Mouse (Mus musculus): Measurements from ENCODE around the gene Smtn. TPM values are rescaled to one million over a fixed set of nuclear protein-coding genes. Genes with fewer than 3 reads are reported as not detected.

Gene Smtn
- total RNA-seq, 1 experiment from 2014 or later = 3.1 TPM

DNA sequence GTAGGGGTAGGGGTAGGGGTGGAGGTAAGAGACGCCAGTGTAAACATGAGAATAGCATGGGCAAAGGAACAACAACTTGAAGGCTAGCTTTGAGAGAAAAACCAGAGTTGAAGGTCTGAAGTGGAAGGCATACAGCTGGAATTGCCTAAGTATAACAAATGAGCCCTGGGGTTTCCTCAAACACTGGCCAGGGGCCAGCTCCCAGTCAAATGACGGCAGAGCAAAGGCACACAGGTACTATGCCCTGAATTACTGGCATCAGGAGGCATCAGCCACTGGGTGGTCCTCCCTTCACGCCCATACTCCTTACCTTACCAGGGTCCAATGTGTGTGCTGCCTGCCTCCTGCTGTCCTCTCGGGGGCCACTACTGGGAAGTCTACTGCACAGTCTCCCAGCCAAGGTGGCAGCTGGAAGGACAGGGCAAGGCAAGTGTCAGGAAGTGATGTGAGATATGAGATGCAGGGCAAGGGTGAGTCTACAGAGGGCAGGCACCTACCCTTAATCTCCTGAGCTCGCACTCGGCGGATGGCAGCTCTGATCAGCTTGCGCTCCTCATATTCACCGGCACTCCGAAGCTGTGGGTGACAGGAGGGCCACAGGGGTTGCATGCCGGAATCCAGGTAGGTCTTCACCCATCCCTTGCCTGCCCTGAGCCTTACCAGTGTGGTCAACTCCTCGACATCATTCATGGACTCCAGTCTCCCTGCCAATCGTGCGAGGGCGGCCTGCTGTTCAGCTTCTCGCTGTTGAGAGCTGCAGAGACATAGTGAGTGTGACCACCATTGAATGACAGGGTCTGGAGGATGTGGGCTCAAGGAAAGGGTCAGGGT, 8.1 kb downstream of the Smtn start:
- ATAC-seq (ENCODE audit: extremely low read depth, insufficient number of reproducible peaks, low FRiP score, poor library complexity, severe bottlenecking) = no peak

DNA sequence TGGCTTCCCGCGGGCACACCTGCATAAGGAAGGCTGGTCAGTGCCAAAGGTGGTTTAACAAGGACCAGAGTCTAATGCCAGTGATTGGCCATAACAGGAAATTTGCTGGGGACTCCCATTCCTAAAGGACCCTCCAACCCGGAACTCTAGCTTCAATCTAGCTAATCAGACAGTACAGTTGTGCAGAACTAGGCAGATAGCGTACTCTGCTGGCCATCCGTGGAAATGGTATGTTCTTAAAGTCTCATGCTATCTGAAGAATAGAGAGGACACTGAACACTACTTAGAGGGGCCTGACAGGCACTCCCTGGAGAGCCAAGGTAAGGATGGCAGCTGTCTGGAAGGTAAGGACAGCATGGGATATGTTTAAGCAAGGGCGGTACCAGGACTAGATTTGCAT, 8.8 kb downstream of the Smtn start:
- no peak for ATAC-seq (ENCODE audit: extremely low read depth, insufficient number of reproducible peaks, low FRiP score, poor library complexity, severe bottlenecking)

DNA sequence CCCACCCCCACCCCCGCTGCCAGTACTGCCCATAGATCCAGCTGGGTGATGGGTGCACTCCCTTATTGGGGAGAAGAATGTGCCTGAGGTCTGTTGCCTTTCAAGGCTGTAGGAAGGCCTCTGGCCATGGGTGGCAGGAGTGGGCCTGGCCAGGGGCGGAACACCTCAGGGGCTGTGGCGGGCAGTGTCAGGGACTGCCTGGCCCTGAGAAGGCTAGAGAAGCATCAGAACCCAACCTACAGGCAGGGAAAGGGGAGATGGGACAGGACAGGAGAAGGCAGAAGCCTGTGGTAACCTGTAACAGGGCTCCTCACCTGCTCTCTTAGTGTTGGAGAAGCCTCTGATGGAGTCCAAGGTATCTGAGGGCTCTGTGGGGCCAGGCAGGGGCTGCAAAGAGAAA, 9.7 kb downstream of the Smtn start:
- no peak for ATAC-seq (ENCODE audit: extremely low read depth, insufficient number of reproducible peaks, low FRiP score, poor library complexity, severe bottlenecking)

DNA sequence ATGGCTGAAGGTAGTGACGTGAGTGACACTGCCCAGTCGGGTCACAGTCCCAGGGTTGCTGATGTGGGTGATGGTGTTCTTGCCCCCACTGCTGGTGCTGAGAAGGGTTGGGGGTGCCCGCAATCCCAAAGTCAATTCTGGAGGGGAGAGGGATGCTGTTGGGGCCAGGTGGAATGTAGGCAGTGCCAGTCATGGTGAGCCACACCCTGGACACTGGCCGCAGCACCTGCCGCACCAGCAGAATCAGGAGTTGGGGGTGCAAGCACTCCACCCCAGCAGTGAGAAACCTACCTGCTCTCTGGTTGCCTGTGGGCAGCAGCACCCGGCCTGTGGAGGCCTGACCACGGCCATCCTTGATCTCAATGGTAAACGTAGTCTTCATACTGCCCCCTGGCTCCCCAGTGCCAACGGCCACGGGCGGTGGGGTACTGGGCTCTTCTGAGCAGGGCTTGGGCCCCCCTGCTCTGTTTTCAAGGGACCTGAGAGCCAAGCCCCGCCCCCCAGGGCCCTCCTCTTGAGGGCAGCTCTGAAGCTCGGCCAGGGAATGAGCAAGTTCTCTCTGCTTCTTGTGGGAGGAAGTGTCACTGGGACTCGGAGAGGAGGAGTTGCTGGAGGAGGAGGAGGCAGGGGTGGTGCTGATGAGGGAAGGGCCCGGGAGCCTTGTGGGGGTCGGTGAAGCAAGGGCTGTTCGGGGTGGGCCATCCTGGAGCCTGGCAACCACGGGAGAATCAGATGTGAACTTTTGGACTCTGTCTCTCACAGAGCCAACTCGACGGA, 10.7 kb downstream of the Smtn start:
- no peak for ATAC-seq (ENCODE audit: extremely low read depth, insufficient number of reproducible peaks, low FRiP score, poor library complexity, severe bottlenecking)

DNA sequence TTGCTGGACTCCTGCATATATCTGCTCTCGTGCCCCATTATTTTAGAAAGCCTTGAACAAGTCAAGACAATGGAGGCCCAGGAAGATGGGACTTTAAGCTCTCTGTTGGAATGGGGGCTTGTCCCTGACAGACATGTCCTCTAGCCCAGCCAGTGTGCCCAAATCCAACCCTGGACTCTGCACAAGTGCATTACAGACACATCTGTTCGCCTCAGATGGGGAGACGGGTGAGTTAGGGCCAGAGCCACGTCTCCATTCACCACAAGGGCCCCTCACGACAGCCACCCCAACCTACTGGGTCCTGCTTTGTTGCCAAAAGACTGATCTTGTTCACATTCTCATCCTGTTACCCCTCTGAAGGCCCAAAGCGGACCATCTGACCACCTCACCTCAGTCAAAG, 12.2 kb downstream of the Smtn start:
- ATAC-seq (ENCODE audit: extremely low read depth, insufficient number of reproducible peaks, low FRiP score, poor library complexity, severe bottlenecking) = no peak

DNA sequence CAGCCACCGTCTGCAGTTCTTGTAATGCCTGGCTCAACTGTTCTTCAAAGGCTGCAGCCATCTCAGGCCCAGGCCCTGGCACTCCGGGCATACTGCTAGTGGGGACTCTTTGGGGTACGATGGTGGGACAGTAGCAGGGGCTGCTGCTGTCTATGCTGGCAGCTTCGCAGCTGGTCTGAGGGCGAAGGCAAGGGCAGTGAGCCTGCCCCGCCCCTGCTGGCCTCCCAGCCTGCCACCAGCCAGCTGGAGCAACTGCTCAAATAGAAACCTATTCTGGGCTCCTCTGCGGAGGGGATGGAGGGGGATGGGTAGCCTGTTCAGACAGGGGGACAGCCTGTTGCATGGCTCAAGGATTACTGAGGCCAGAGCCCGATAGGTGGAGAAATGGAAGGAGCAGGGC, 12.6 kb downstream of the Smtn start:
- ATAC-seq (ENCODE audit: extremely low read depth, insufficient number of reproducible peaks, low FRiP score, poor library complexity, severe bottlenecking) = no peak

DNA sequence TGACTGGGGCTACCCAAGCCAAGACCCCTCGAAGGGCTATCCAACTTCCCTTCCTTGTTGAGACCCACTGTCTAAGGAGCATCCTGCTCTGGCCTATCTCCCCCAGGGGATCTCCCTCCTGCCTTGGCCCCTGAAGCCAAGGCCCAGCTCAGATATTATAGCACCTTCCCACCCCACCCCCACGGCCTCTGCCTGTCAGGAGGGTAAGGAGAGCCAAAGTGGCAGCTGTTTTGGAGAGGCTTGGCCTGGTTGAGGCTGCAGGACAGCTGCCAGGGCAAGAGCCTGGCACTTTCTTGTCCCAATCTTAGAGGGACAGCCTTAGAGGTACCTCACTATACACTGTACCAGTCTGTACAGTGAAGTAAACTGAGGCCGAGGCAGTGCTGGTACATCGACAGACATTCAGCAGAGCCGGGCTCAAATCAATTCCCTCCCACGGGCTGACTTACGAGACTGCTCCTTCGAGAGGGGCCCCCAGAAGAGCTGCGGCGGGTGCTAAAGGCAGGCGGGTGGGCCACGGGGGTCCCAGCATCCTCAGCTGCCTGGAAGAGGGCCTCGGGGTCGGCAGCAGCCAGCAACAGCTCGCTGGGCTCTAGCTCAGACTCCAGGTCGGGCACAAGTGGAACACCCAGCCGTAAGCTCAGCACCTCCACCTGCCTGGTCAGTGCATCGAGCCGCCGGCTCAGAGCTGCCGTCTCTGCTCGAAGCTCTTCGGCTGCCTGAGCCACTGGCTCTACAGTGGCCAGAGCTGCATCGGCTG, 13.3 kb downstream of the Smtn start:
- no peak for ATAC-seq (ENCODE audit: extremely low read depth, insufficient number of reproducible peaks, low FRiP score, poor library complexity, severe bottlenecking)

DNA sequence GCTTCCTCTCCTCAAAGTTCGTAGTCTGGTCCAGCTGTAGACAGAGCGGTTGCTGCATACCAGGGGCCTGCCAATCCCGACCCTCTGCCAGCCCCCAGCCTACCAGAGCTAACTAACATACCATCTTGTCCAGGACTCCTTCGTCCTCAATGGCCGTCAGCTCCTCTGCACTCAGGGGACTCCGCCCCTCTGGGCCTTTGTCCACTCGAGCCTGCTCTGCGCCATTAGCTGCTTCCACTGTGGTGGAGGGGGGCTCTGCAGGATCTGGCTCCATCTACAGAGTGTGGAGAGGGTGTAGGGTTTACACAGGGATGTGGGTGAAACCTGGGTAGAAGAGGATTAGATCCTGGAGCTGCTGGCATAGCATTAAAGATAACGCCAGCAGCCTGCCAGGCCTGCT, 14.2 kb downstream of the Smtn start:
- no peak for ATAC-seq (ENCODE audit: extremely low read depth, insufficient number of reproducible peaks, low FRiP score, poor library complexity, severe bottlenecking)

DNA sequence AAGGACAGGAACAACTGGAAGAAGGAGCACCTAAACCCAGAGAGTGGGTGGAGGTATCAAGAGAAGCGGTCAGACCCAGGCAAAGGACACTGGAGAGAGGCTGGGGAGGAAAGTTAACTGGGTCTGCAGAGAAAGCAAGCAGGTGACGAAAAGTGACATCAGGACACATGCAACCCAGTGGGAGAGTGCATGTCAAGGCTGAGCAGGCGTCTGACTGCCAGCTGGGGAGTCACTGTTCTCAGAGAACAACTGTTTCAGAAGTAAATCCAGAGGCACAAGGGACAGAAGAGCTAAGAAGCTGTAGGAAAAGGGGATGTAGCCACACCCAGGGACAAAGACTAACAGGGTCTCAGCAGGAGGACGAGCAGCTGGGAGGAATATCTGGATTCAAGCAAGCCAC, 14.9 kb downstream of the Smtn start:
- no peak for ATAC-seq (ENCODE audit: extremely low read depth, insufficient number of reproducible peaks, low FRiP score, poor library complexity, severe bottlenecking)

DNA sequence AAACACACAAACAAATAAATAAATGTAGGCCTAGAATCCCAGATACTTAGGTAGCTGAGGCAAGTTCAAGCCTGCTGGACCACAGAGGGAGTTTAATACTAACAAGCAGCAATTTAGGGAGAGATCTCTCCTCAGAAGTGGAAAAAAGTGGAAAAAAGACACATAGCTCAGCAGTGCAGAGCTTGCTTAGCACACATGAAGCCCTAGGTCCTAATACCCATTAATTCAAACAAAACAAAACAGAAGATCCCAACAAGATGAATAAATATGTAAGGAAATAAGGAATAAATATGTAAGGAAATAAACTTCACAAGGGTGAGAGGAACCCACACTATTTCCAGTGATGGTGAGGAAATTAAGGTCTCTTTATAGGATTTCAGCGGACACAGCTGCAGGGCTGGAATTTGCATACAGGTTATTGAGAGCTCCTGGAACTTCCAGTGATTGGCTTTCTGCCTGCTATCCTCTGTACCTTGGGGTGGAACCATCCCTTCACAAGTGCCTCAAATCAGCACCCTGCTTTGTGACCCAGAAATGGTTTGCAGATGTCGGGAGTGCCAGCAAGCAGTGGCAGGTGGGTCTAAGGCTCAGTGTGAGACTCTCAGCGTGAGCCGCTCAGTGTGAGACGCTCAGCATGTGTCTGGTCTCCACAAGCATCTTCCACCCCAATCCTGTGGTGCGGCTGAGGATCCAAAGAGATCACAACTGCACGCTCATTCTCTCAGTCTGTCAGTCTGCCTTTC, 16.4 kb downstream of the Smtn start:
- no peak for ATAC-seq (ENCODE audit: extremely low read depth, insufficient number of reproducible peaks, low FRiP score, poor library complexity, severe bottlenecking)

DNA sequence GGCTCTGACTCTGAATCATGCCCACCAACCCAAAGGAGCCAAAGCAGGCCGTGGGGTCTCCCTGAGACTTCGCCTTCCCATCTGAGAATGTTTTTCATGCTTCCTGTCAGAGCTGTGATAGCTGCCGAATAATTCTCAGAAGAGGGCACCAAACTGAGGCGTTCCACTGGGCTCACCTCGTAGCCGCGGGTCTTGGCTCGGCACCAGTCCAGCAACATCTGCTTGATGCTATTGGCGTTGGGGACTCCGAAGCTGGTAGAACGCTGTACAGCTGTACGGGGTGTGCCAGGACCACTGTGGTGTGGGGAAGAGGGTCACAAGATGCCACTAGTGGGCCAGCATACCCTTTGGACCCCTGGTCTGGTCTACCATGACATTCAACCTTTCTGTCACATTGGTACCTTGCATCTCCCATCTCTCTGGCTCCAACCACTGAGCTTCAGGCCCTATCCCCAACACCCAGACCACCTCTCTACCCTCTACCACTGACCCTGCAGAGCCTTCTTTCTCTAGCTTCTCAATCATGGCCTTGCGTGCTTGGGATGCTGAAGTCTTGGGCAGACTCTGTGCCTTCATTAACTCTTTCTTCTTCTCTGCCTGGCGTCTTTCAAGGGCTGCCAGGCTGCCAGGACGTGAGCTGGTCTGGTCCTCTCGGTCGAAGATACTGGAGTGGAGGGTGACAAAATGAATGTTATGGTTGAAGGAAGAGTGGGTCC, 18.0 kb downstream of the Smtn start:
- no peak for ATAC-seq (ENCODE audit: extremely low read depth, insufficient number of reproducible peaks, low FRiP score, poor library complexity, severe bottlenecking)

DNA sequence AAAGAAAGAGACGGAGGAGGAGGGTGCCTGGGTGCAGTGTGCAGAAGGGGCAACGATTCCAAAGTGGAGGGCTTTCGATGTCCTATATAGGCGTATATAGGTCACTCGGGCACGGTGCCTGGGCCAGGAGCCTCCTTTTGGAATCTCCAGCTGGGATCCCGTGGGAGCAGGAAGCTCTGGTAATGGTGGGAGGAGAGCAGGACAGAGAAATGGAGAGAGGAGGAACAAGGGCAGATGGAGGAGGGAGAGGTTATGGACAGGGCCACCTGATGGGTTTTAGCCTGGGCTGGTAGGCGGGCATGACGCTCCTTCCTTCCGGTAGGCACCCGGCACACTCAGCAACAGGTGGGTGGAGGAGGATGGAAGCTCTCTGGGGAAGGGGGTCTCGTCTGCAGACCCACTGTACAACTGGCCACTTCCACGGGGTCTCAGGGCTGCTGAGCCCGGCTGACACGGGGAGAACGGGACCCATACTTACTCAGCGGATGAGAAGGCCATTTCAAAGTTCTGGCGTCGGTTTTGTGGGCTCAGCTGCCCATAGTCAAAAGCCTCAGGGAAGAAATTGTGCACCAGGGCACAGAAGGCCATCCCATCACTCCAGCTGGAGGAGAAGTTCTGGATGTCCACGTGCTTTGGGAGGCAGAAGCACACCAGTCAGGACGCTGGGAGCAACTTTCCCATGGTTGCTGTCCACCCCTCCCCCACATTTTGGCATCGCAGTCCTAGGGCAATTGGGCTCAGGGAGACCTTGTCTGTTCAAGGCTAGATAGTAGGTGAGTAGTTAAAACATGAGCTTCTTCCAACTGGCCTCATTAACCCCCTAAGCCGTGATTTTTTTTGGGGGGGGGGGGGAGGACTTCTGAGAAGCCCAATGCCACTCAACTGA, 18.8 kb downstream of the Smtn start:
- ATAC-seq (ENCODE audit: extremely low read depth, insufficient number of reproducible peaks, low FRiP score, poor library complexity, severe bottlenecking) = no peak

DNA sequence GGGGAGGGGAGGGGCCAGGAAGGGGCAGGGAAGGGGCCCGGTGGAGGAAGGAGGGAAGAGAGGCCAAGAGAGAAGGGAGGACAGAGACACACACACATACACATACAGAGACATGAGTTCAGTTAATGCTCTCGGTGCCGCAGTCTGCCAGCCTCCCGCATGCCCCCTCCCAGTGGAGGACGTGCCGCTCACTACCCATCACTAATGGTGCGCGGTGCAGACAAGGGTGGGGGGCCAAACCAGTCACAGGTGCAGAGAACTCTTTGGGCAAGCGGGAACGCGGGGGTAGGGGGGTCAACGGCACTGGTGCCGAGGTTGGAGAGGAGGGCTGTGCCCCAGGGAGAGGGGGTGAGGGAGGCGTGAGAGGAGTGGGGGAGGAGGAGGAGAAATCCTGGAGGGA, 19.5 kb downstream of the Smtn start:
- no peak for ATAC-seq (ENCODE audit: extremely low read depth, insufficient number of reproducible peaks, low FRiP score, poor library complexity, severe bottlenecking)

DNA sequence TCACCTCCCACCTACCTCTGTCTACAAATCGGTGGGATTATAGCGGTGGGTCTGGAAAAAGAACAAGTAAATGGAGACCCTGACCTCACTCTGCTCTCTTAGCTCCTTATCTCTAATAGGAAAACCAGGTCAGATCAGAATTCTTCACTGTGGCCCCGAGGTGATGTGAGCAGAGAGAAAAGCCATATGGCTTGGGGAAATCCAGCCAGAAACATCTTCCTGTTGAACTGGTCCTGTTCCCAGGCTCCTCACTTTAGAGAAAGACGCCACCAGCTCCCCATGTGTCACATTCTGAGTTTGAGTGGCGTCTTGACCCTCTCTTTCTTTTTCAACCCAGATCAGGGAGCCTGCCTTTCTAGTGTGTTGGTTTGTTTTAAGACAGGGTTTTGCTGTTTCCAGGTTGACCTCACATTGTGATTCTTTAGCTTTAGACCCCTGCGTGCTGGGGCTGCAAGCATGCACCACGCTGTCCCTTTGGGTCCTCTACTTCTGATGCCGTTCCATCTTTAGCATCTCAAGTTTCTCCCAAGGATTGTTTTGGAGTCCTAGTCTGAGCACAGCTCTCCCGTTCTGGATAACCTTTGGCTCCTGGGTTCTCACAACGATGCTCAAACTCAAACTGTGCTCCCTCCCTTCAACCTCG, 20.5 kb downstream of the Smtn start:
- ATAC-seq (ENCODE audit: extremely low read depth, insufficient number of reproducible peaks, low FRiP score, poor library complexity, severe bottlenecking) = no peak

DNA sequence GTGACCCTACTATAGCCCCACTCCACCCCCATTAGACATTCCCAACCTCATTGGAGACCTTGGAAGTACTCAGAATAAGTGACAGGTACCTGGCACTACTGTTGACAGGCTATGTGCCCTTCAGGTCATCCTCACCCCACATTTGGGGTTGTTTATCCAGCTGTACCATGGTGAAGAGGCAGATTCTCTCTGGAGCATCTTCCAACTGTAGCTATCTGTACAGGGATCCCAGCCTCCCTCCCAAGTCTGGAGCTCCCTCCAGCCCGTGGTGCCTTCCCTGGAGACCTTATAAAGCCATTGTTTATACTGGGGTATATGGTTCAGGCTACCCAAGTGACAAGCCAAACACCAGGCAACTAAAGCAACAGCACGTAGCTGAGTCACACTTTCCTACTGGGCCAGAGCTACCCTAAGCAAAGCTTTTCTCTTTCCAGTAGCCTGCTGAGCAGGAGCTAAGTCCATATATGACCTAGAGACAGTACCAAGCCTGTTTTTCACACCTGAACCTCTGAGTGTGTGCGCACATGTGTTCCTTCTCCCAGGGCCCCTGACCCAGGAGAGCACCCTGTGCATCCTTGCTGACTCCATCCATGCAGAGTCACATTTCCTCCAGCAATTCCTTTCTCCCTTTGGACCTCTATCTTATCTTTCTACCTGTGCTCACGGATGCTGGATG, 21.2 kb downstream of the Smtn start:
- no peak for ATAC-seq (ENCODE audit: extremely low read depth, insufficient number of reproducible peaks, low FRiP score, poor library complexity, severe bottlenecking)

DNA sequence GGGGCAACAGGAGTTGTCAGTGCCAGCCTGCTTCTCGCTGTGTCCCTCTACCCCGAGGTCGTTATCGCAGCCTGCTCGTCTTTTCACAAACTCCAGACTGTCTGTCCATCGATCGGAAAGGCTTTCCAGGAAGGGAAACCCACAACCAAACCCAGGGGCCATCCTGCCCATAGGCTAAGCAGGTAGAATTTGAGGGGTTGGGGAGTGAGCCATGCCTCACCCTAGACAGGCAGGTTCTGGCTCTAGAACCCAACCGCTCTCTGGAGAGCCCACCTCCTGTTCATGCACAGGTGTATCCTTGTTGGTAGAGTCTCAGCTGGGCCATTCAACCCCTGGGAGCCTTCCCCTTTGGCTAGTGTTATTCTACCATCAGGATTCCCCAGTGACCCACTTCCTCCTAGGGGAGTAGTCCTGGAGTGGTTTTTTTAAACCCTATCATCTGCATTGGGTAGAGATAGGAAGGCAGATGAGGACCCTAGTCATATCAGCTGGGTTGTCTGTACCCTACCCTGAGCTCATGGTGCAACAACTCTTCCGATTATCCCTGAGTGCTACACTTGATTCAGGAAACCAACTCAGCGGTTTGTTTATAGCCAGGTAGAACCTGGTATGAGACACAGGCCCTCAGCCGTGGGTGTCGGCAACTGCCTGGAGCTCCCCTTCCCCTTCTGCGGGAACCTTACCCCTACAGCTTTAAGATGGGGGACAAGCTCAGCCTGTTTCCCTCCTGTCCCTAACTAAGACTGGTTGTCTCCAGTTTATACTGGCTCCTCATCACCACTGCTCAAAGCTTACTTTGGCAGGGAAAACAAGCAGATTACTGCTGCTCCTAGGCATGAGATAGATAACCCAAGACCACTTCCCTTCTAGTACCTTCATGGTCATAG, 22.3 kb downstream of the Smtn start:
- ATAC-seq (ENCODE audit: extremely low read depth, insufficient number of reproducible peaks, low FRiP score, poor library complexity, severe bottlenecking) = no peak

Data from neutrophil, adult 5-6 weeks (primary cell).